In the genomic region with DNA sequence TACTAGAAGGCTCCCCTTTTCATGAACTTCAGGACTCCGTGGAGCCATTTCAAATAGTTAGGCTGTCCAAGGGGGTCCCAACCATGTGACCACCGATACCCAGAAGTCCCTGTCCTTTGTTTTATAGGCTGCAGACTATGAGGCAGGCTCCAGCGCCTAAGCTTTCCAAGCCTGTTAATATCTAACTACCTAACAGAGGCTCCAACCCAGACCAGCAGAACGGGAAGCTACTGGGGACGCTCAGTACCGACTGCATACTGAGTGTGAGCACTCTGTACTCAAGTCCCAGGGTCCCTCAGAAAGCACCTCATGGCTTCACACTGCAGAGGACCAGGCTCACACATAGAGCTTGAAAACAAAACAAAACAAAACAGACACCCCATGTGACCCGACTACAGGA, we compare ENCODE assay signal across 24 mouse cellular contexts. TPM values are rescaled to one million over a fixed set of nuclear protein-coding genes. Genes with fewer than 3 reads are reported as not detected.
DNase-seq lines count a peak whose midpoint lies in the region; ATAC-seq and TF ChIP-seq lines count a peak whose summit lies in the region.
"Had no signal": no experiment of that assay in that cellular context is flagged by ENCODE, and none has a peak within 500 bp of the region (broad histone marks: within the 10 kb centered on the region; RNA-seq: fewer than 3 reads in every experiment).

No protein-coding gene starts in this region.

- no peak overlapping the region for H3K9ac ChIP-seq in intestine, embryonic 14.5 days (ENCODE audit: low read length)
- H3K9ac ChIP-seq in intestine, postnatal 0 days (ENCODE audit: low read depth, low read length): no peak overlapping the region
- no peak overlapping the region for H3K9ac ChIP-seq in liver, embryonic 16.5 days (ENCODE audit: low read depth, low read length)
- H3K9ac ChIP-seq: embryonic facial prominence, embryonic 15.5 days; neural tube, embryonic 15.5 days had no signal

- no peak for TF ChIP-seq CTCF in intestine, postnatal 0 days (IDR thresholded peaks at IDR 0.05; ENCODE audit: low read depth)

- H3K4me1 ChIP-seq in intestine, embryonic 14.5 days (replicated peaks; ENCODE audit: control insufficient read depth, insufficient read depth, low read length): no peaks in the 10 kb centered on the region
- 0 out of 2 replicates have a peak, but pooled peaks cover 2% of the 10 kb centered on the region for H3K4me1 ChIP-seq in intestine, postnatal 0 days (replicated peaks; ENCODE audit: control insufficient read depth, insufficient read depth, low read length)
- peaks cover 8% of the 10 kb centered on the region for H3K4me1 ChIP-seq in liver, embryonic 16.5 days (ENCODE audit: control insufficient read depth, low read depth, low read length)
- H3K4me1 ChIP-seq: forebrain, embryonic 10.5 days; heart, embryonic 10.5 days; limb, embryonic 10.5 days; neural tube, embryonic 15.5 days had no signal

- no peaks in the 10 kb centered on the region for H3K9me3 ChIP-seq in intestine, embryonic 14.5 days (ENCODE audit: control insufficient read depth, low read length)
- no peaks in the 10 kb centered on the region for H3K9me3 ChIP-seq in intestine, postnatal 0 days (ENCODE audit: control insufficient read depth)
- H3K9me3 ChIP-seq in liver, embryonic 16.5 days (replicated peaks; ENCODE audit: control insufficient read depth, low read length): no peaks in the 10 kb centered on the region
- H3K9me3 ChIP-seq: embryonic facial prominence, embryonic 15.5 days; forebrain, embryonic 10.5 days; heart, embryonic 10.5 days; limb, embryonic 10.5 days; megakaryocyte, embryonic 14.5 days; neural tube, embryonic 15.5 days had no signal

- DNase-seq in intestine, embryonic 14.5 days (ENCODE audit: low spot score): no peak
- DNase-seq in kidney, adult 8-10 months: peak; percentile 40 to 51
- DNase-seq in kidney, postnatal 25 days: peak; percentile 37 to 75
- no peak for DNase-seq in thymus, postnatal 4 days
- DNase-seq in spleen, postnatal 36 days (ENCODE audit: low spot score in 2 of 2): no peak
- DNase-seq in urinary bladder, adult 18-20 months (ENCODE audit: low spot score in 2 of 2): no peak
- DNase-seq: adrenal gland, postnatal 25 days; cerebellum, adult 11-12 months; cerebellum, postnatal 25 days; heart, postnatal 10 days; lung, adult 2 months; right cerebral cortex, postnatal 14 days had no signal

- H3K27me3 ChIP-seq in intestine, embryonic 14.5 days (replicated peaks; ENCODE audit: control insufficient read depth, insufficient read depth, low read length): no peaks in the 10 kb centered on the region
- H3K27me3 ChIP-seq in intestine, postnatal 0 days (replicated peaks; ENCODE audit: control insufficient read depth, insufficient read depth, low read length): no peaks in the 10 kb centered on the region
- no peaks in the 10 kb centered on the region for H3K27me3 ChIP-seq in liver, embryonic 16.5 days (ENCODE audit: control insufficient read depth, insufficient read depth, low read depth, low read length)

- H3K27ac ChIP-seq in intestine, embryonic 14.5 days (ENCODE audit: low read depth): no peak overlapping the region
- H3K27ac ChIP-seq in intestine, postnatal 0 days (ENCODE audit: low read depth, low read length): no peak overlapping the region
- H3K27ac ChIP-seq in liver, embryonic 16.5 days (ENCODE audit: low read length): no peak overlapping the region
- H3K27ac ChIP-seq: embryonic facial prominence, embryonic 15.5 days; forebrain, embryonic 10.5 days; heart, embryonic 10.5 days; layer of hippocampus, adult 2 months; limb, embryonic 10.5 days; neural tube, embryonic 15.5 days had no signal

- no peak overlapping the region for H3K4me2 ChIP-seq in intestine, embryonic 14.5 days (ENCODE audit: low read length)
- no peak overlapping the region for H3K4me2 ChIP-seq in intestine, postnatal 0 days (replicated peaks; ENCODE audit: low read depth)
- no peak overlapping the region for H3K4me2 ChIP-seq in liver, embryonic 16.5 days (ENCODE audit: low read depth, low read length)
- H3K4me2 ChIP-seq: embryonic facial prominence, embryonic 15.5 days; neural tube, embryonic 15.5 days had no signal

- 62% methylated on average over 7 of the region's 7 CpGs for WGBS in intestine, embryonic 14.5 days
- WGBS in intestine, postnatal 0 days: 40% methylated on average over 7 of the region's 7 CpGs
- WGBS in liver, embryonic 16.5 days (ENCODE audit: insufficient replicate concordance): 56% methylated on average over 7 of the region's 7 CpGs

- no peak overlapping the region for H3K4me3 ChIP-seq in intestine, embryonic 14.5 days (ENCODE audit: low read depth, low read length)
- no peak overlapping the region for H3K4me3 ChIP-seq in intestine, postnatal 0 days (ENCODE audit: low read depth, low read length)
- H3K4me3 ChIP-seq in liver, embryonic 16.5 days (ENCODE audit: low read depth, low read length): no peak overlapping the region
- H3K4me3 ChIP-seq: embryonic facial prominence, embryonic 15.5 days; forebrain, embryonic 10.5 days; heart, embryonic 10.5 days; layer of hippocampus, adult 2 months; limb, embryonic 10.5 days; megakaryocyte, embryonic 14.5 days; neural tube, embryonic 15.5 days had no signal

- ATAC-seq in intestine, embryonic 14.5 days (replicated peaks; ENCODE audit: low FRiP score, low TSS enrichment, low read depth): peak; percentile 44
- no peak for ATAC-seq in intestine, postnatal 0 days
- ATAC-seq in liver, embryonic 16.5 days (ENCODE audit: low read depth): peak; percentile 66
- ATAC-seq: activated CD4-positive, CD25-positive, alpha-beta regulatory T cell, adult 4 months; CD4-positive, CD25-positive, alpha-beta regulatory T cell, adult 4 months; midbrain, embryonic 16.5 days had no signal

- no peaks in the 10 kb centered on the region for H3K36me3 ChIP-seq in intestine, embryonic 14.5 days (ENCODE audit: control insufficient read depth, insufficient read depth, low read length)
- no peaks in the 10 kb centered on the region for H3K36me3 ChIP-seq in intestine, postnatal 0 days (ENCODE audit: control insufficient read depth, insufficient read depth)
- 0 out of 2 replicates have a peak, but pooled peaks cover 4% of the 10 kb centered on the region for H3K36me3 ChIP-seq in liver, embryonic 16.5 days (ENCODE audit: control insufficient read depth, insufficient read depth)
- H3K36me3 ChIP-seq: embryonic facial prominence, embryonic 15.5 days; forebrain, embryonic 10.5 days; heart, embryonic 10.5 days; limb, embryonic 10.5 days; neural tube, embryonic 15.5 days had no signal

RNA-seq across cellular contexts. Expression of a gene that starts 9.3 kb away (rescaled TPM):
- polyA plus RNA-seq in intestine, embryonic 14.5 days (2014; fragmentation: Nextera tagmentation; extraction: Ambion mirVana): 1.4 and 3.2 TPM in 2 replicates
- polyA plus RNA-seq in intestine, postnatal 0 days (2015; fragmentation: Nextera tagmentation; extraction: Ambion mirVana): 4.3 and 4.9 TPM in 2 replicates
- polyA plus RNA-seq in liver, embryonic 16.5 days (2015; fragmentation: Nextera tagmentation; extraction: Ambion mirVana): 129 and 138 TPM in 2 replicates

RNA-seq across cellular contexts. Expression of a gene that starts 26.9 kb away (rescaled TPM):
- 34.2 and 37.4 TPM in 2 replicates for polyA plus RNA-seq in intestine, embryonic 14.5 days (2014; fragmentation: Nextera tagmentation; extraction: Ambion mirVana)
- polyA plus RNA-seq in intestine, postnatal 0 days (2015; fragmentation: Nextera tagmentation; extraction: Ambion mirVana): 19.7 and 20.6 TPM in 2 replicates
- 13.6 and 13.8 TPM in 2 replicates for polyA plus RNA-seq in liver, embryonic 16.5 days (2015; fragmentation: Nextera tagmentation; extraction: Ambion mirVana)

Comparison
In these comparisons a context has a peak if more than half of its experiments do, and no peak if none do; other contexts are left out.
1. DNase-seq: peak in kidney, adult 8-10 months (2 of 2) and kidney, postnatal 25 days (2 of 2); none in intestine, embryonic 14.5 days (single experiment), thymus, postnatal 4 days (single experiment), spleen, postnatal 36 days (0 of 2) and urinary bladder, adult 18-20 months (0 of 2).
2. RNA of a gene that starts 9.3 kb away (polyA plus RNA-seq): 129 to 138 TPM in liver, embryonic 16.5 days; 4.3 to 4.9 TPM in intestine, postnatal 0 days and 1.4 to 3.2 TPM in intestine, embryonic 14.5 days; every median in the first group is over 10 times any median in the second.